Mouse (Mus musculus) CD4-positive, CD25-positive, alpha-beta regulatory T cell, adult 2 months (primary cell): ENCODE data around the gene Gm4788.
"Not testable (repeated sequence)": the region's sequence is repeated elsewhere in the genome, so short reads cannot be mapped to it uniquely, and the experiment has no call there.

Experiments
- DNase-seq: peaks from one replicate; pipeline ENCODE4 v3.0.0-alpha.2; 2012; ENCODE audit warnings: low read depth, low spot score

The Gm4788 gene

GRCm38 (mm10) chr1:139781143-139781542 is at the start of gene Gm4788:
TSS of gene Gm4788 (minus strand) at chr1:139781243.
- DNase-seq = no peak

GRCm38 (mm10) chr1:139808594-139808993 is 27.6 kb upstream of the Gm4788 start:
- DNase-seq = no peak

GRCm38 (mm10) chr1:139769913-139770312 is 11.1 kb downstream of the Gm4788 start:
- DNase-seq = not testable (repeated sequence)

GRCm38 (mm10) chr1:139716681-139717080 is 64.4 kb downstream of the Gm4788 start:
- DNase-seq = not testable (repeated sequence)

- DNase-seq = not testable (repeated sequence)
These were observed 64.8 kb downstream of the Gm4788 start for GRCm38 (mm10) chr1:139716249-139716648.

GRCm38 (mm10) chr1:139649921-139650320 is 131.1 kb downstream of the Gm4788 start:
- DNase-seq = not testable (repeated sequence)
